Mouse (Mus musculus): ENCODE measurements at regions not wholly inside any gene's neighbourhood (a gene's known extent, or its start where the extent isn't known, plus 50 kb on each side); places are given as distances from the start of the nearest gene placed in this dataset.

GRCm38 (mm10) chr10:17592387-17592786 lies 130.6 kb upstream of the Cited2 start:
- DNase-seq (ENCODE audit: low spot score) = no peak

- peak; percentile 66 for DNase-seq (ENCODE audit: low spot score)
Observed at GRCm38 (mm10) chr10:17596126-17596525, 126.9 kb upstream of the Cited2 start.

- DNase-seq (ENCODE audit: low spot score) = no peak
Observed at GRCm38 (mm10) chr10:17596743-17597142, 126.3 kb upstream of the Cited2 start.

GRCm38 (mm10) chr10:17599246-17599645 lies 123.8 kb upstream of the Cited2 start:
- DNase-seq (ENCODE audit: low spot score) = no peak

GRCm38 (mm10) chr10:17599831-17600761 lies 122.9 kb upstream of the Cited2 start:
- peak; percentile 50 for DNase-seq (ENCODE audit: low spot score)

DNA sequence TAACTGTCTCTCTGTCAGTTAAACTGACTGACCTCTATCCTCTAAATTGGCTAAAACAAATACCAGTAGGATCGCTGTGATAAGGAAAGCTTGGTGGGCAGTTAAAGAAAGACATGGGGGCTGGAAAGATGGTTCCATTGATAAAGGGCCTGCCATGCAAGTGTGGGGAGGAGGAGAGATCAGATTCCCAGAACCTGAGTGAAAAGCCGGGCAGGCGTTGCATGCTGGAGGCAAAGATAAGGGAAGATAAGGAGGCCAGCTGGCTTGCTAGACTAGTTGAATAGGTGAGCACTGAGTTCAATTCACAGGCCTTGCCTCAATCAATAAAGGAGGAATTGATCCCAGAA lies 122.3 kb upstream of the Cited2 start:
- DNase-seq (ENCODE audit: low spot score) = peak; percentile 79

DNA sequence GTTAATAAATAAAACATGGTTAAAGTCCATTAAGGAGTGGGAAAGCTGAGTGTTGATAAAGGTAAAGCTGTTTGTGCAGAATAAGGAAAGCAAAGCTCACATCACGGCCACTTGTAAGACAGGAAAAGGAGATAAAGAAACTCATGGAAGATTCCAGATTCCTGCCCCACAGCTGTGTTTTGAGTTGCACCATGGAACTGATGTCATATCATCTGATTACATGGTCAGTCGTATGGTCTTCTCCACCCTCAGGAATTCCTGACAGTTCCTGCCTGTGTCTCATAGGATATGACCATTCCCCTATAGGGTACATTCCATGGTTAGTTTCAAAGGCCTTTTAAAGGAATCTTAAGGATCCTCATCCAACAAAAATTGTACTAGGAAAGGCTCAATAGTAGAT lies 120.6 kb upstream of the Cited2 start:
- DNase-seq (ENCODE audit: low spot score) = no peak

DNA sequence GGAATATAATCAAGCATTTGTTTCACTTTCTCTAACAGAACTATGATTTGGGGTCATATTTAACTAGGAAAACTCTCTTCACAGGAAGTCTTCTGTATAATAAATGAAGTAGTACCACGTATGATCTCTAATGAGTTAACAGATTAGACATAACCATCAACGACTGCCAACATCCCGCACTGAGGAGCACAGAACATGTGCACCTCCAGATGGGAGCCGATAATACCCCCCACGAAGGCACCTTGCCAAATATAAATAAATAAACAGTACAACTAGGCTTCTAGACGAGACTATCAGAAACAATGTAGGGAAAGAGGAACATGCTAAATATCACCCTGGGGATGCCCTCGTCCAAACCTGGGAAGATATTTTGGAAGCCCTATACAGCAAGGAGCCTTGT lies 114.8 kb upstream of the Cited2 start:
- DNase-seq (ENCODE audit: low spot score) = no peak

DNA sequence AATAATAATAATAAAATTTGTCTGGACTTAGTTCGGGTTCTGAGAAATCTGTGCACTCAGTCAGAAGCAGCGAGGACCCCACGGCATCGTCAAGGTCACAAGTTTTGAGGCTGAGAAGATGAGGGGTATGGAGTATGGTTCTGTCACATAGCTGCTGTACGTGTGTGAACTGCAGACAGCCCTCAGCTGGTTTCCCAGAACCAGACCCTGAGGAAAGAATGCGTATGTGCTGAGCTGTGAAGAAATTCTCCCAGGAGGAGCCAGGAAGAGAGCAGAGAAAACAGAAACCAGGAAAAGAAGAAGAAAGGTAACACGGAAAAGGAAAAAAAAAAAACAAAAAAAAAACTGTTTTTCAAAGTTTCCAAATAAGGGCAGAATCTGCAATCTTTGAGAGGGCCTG lies 112.4 kb upstream of the Cited2 start:
- DNase-seq (ENCODE audit: low spot score) = no peak

DNA sequence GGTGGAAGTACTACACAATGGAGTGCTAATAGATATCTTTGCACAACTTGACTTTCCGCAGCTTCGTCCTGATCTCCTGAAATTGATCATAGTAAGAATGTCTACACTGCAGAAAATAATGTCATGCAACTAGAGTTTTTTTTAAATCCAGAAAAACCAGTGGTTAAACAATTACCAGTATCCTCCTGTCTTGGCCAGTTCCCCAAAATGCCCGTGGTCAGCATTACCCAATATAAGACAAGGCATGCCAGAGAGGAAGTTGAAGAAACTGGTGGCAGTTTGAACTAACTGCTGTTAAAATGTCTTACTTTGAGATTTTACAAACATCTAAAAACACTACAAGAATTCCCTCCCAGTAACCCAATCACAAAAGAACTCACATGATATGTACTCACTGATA lies 109.7 kb upstream of the Cited2 start:
- no peak for DNase-seq (ENCODE audit: low spot score)

- no peak for DNase-seq (ENCODE audit: low spot score)
Observed at GRCm38 (mm10) chr10:17618024-17618423, 105.0 kb upstream of the Cited2 start.

GRCm38 (mm10) chr10:17619617-17620016 lies 103.4 kb upstream of the Cited2 start:
- no peak for DNase-seq (ENCODE audit: low spot score)

DNA sequence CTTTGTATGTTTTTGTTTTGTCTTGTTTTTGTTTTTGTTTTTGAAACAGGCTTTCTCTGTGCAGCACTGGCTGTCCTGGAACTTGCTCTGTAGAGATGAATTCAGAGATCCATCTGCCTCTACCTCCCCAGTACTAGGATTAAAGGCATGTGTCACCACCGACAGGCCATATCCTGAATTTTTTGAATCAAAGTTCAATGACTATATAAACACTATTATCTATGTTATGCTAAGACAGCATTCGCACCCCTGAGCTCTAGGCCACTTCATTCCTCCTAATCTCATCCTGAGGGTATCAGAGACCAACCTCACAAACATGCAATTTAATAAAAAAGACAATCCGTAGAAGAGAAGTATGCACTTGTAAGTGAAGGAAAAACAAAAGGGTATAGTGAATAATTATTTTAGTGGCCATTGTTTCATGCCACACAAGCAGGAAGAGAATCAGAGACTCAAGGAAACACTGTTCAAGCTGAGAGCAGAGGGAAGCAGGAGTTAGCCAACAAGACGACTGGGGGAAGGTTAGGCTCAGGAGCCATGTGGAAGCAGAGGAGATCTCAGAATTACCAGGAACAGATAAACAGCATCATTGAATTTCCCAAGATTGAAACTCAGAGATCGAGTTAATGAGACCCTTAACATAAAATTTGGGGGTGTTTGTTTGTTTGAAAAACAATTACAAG lies 101.2 kb upstream of the Cited2 start:
- DNase-seq (ENCODE audit: low spot score) = no peak

- DNase-seq (ENCODE audit: low spot score) = no peak
Observed at GRCm38 (mm10) chr10:17622802-17623201, 100.2 kb upstream of the Cited2 start.

DNA sequence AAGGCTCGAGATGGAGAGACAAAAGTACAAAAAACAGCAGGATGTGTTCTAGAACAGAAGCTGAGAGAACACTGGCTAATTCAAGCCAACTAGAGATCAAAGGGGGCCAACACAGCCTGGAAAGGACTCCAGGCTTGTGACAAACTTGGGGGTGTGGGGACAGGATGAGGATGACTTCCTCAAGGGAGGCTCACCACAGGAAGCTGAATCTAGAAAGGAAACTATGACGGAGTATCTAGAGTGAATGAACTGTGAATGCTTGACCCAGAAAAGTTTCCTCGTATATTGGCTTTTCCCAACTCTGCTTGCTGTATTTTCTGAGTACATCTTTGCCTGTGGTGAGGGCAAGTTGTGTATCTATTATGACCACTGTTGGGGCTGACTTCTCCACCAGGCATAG lies 93.3 kb upstream of the Cited2 start:
- no peak for DNase-seq (ENCODE audit: low spot score)

- no peak for DNase-seq (ENCODE audit: low spot score)
Observed at GRCm38 (mm10) chr10:17630861-17631581, 92.0 kb upstream of the Cited2 start.

- no peak for DNase-seq (ENCODE audit: low spot score)
Observed at GRCm38 (mm10) chr10:17631817-17632216, 91.2 kb upstream of the Cited2 start.

DNA sequence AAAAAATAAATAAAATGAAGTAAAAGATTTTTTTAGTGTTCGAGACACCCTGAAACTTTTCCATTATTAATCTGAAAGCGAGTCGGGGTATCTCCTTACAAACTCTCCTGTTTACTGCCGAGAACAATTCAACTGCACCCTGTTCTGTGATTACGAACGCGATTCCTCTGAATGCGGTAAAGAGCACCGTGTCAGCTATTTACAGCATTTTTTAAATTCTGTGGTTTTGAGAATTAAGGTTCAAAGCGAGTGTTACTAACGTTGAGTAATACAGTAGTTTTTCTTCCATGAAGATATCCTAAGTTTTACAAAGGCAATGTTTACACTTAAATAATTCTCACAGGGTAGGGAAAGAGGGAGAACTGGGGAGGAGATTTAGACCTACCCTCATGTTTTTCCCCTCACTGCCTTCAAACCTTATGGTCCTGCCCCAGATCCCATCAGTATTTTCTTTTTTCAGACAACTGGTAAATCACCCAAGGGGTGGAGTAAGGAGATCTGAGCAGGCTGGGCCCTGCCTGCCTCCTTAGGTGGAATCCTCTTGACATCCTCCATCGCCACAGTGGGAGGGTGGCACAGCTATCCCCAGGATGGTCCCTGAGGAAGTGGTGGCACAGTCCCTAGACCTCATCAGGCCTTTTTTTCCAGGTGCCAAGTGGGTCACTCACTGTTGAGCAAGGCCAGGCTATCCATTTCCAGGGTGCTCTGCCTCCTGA lies 89.9 kb upstream of the Cited2 start:
- no peak for DNase-seq (ENCODE audit: low spot score)

GRCm38 (mm10) chr10:17645363-17645762 lies 77.7 kb upstream of the Cited2 start:
- peak; percentile 8 for DNase-seq (ENCODE audit: low spot score)

DNA sequence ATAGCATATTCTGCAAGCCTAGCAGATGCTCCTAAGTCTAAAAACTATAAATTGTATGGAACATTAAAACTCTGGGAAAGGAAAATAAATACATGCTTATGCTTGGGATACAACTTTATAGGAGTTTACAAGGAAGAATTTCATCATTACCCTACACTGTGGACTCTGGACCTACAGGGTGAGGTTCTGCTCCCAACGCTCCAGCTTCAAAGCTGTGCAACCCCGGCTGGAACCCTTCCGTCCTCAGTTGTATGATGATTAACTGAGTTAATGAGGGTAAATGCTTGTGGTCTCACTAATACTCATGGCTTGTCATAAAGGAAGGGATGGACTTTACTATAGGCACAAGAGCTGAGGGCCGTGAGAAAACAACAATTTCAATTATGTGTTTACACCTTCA lies 76.6 kb upstream of the Cited2 start:
- no peak for DNase-seq (ENCODE audit: low spot score)

DNA sequence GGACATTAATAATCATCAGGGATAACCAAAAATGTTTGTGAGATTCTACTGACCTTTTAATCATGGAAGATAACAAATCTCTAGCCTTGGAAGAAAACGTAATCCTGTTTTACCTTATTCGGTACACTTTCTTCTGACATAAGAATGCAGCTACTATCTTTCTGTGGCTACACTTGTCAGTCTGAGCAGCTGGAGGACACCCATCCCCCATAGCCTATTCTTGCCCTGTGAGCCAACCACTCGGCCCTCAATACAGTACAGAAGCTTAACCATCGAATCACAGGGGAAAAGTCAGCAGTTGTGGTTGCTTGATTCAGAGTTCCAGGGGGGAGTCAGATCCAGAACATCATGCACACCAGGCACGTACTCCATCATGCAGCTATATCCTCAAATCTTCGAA lies 74.9 kb upstream of the Cited2 start:
- no peak for DNase-seq (ENCODE audit: low spot score)
